Mouse (Mus musculus) intestine, postnatal 0 days (tissue): ENCODE data around the gene Tmem74b. TPM values are rescaled to one million over a fixed set of nuclear protein-coding genes. Genes with fewer than 3 reads are reported as not detected.

ENCODE experiments used
- ATAC-seq: fragments of 200-750 bp; cut with Nextera tagmentation; 2 replicates; pipeline ENCODE4 v1.8.0; 2017; ENCODE audit warnings: mild to moderate bottlenecking, moderate TSS enrichment, moderate library complexity
- H3K27ac ChIP-seq: fragments of 300-500 bp; sonication (generic); 2 replicates; pipeline ENCODE4 v1.5.1; 2014; ENCODE audit warnings: mild to moderate bottlenecking, low read depth, low read length, moderate library complexity
- H3K27me3 ChIP-seq: fragments of 300-500 bp; sonication (generic); replicated peaks from 2 replicates; pipeline ENCODE4 v1.6.1; 2014; ENCODE audit warnings: low read length, mixed read lengths; ENCODE audit not compliant: control insufficient read depth, insufficient read depth
- H3K36me3 ChIP-seq: fragments of 300-500 bp; sonication (generic); 2 replicates; pipeline ENCODE4 v1.6.1; 2014; ENCODE audit warnings: mild to moderate bottlenecking, moderate library complexity; ENCODE audit not compliant: control insufficient read depth, insufficient read depth
- H3K4me1 ChIP-seq: fragments of 300-500 bp; sonication (generic); replicated peaks from 2 replicates; pipeline ENCODE4 v1.6.1; 2014; ENCODE audit warnings: antibody characterized with exemption, low read length, mixed read lengths; ENCODE audit not compliant: control insufficient read depth, insufficient read depth
- H3K4me2 ChIP-seq: fragments of 300-500 bp; sonication (generic); replicated peaks from 2 replicates; pipeline ENCODE4 v1.6.1; 2014; ENCODE audit warnings: low read depth, mild to moderate bottlenecking, moderate library complexity
- H3K4me3 ChIP-seq: fragments of 300-500 bp; sonication (generic); 2 replicates; pipeline ENCODE4 v1.5.1; 2014; ENCODE audit warnings: low read depth, low read length
- H3K9ac ChIP-seq: fragments of 300-500 bp; sonication (generic); 2 replicates; pipeline ENCODE4 v1.6.1; 2014; ENCODE audit warnings: mild to moderate bottlenecking, low read depth, low read length
- H3K9me3 ChIP-seq: fragments of 300-500 bp; sonication (generic); 2 replicates; pipeline ENCODE4 v1.6.1; 2016; ENCODE audit warnings: mixed run types; ENCODE audit not compliant: control insufficient read depth
- CTCF ChIP-seq: sonication (generic); IDR thresholded peaks from 2 replicates; pipeline ENCODE4 v1.5.1; 2016; ENCODE audit warnings: low read depth, mild to moderate bottlenecking, control low read depth, antibody characterized with exemption, moderate library complexity
- WGBS: fragments of 180-500 bp; shearing (Covaris S2); extraction: QIAGEN DNeasy Blood & Tissue Kit; methylation state at CpG from one replicate; pipeline ENCODE4 v1.1.7; 2014; 5-methylcytosine and 5-hydroxymethylcytosine counted together
- polyA plus RNA-seq: library from polyadenylated mRNA; unstranded; fragments of >200 nt; fragmentation: Nextera tagmentation; extraction: Ambion mirVana; gene quantifications from 2 replicates; pipeline ENCODE4 v1.2.1, GENCODE M21; 2015

Gene Tmem74b
- polyA plus RNA-seq, 1 experiment from 2014 or later: 1.3 TPM

GRCm38 (mm10) chr2:151715526-151715925 is 13.7 kb downstream of the Tmem74b start:
- H3K36me3 ChIP-seq: peaks cover 34% of the 10 kb centered on the region
- no peaks in the 10 kb centered on the region for H3K27me3 ChIP-seq
- H3K9me3 ChIP-seq: no peaks in the 10 kb centered on the region
- H3K9ac ChIP-seq: no peak overlapping the region
- H3K27ac ChIP-seq: no peak overlapping the region
- no peak for ATAC-seq
- H3K4me2 ChIP-seq: no peak overlapping the region
- H3K4me3 ChIP-seq: no peak overlapping the region
- H3K4me1 ChIP-seq: no peaks in the 10 kb centered on the region
- no peak for TF ChIP-seq CTCF
- WGBS: 92% methylated on average over 4 of the region's 4 CpGs

- 71% methylated on average over 2 of the region's 2 CpGs for WGBS
- Histone ChIP-seq H3K4me3 (no peak overlapping the region), H3K27me3 (no peaks in the 10 kb centered on the region), H3K36me3 (peaks cover 42% of the 10 kb centered on the region), H3K9me3 (no peaks in the 10 kb centered on the region), H3K4me2 (no peak overlapping the region), H3K27ac (no peak overlapping the region), H3K9ac (no peak overlapping the region), H3K4me1 (no peaks in the 10 kb centered on the region)
- TF ChIP-seq CTCF: no peak
- no peak for ATAC-seq
Observed at GRCm38 (mm10) chr2:151716318-151717055, 14.7 kb downstream of the Tmem74b start.

- Histone ChIP-seq H3K36me3 (peaks cover 62% of the 10 kb centered on the region), H3K9ac (no peak overlapping the region), H3K27me3 (no peaks in the 10 kb centered on the region), H3K4me3 (no peak overlapping the region), H3K9me3 (no peaks in the 10 kb centered on the region), H3K4me1 (no peaks in the 10 kb centered on the region), H3K4me2 (no peak overlapping the region), H3K27ac (no peak overlapping the region)
- no peak for TF ChIP-seq CTCF
- ATAC-seq: no peak
- WGBS: 82% methylated on average over 2 of the region's 2 CpGs
Observed at GRCm38 (mm10) chr2:151724094-151724493, 22.3 kb downstream of the Tmem74b start.

GRCm38 (mm10) chr2:151733151-151733865 is 31.5 kb downstream of the Tmem74b start:
- Histone ChIP-seq H3K9me3 (no peaks in the 10 kb centered on the region), H3K36me3 (peaks cover 45% of the 10 kb centered on the region), H3K27ac (no peak overlapping the region), H3K9ac (no peak overlapping the region), H3K27me3 (no peaks in the 10 kb centered on the region), H3K4me2 (no peak overlapping the region), H3K4me3 (no peak overlapping the region), H3K4me1 (no peaks in the 10 kb centered on the region)
- no peak for TF ChIP-seq CTCF
- 91% methylated on average over 8 of the region's 8 CpGs for WGBS
- no peak for ATAC-seq

- Histone ChIP-seq H3K9me3 (no peaks in the 10 kb centered on the region), H3K27ac (no peak overlapping the region), H3K4me2 (no peak overlapping the region), H3K4me3 (no peak overlapping the region), H3K27me3 (no peaks in the 10 kb centered on the region), H3K36me3 (peaks cover 25% of the 10 kb centered on the region), H3K9ac (no peak overlapping the region), H3K4me1 (0 out of 2 replicates have a peak, but pooled peaks cover 7% of the 10 kb centered on the region)
- 96% methylated on average over 6 of the region's 6 CpGs for WGBS
- no peak for TF ChIP-seq CTCF
- no peak for ATAC-seq
Observed at GRCm38 (mm10) chr2:151735422-151735821, 33.6 kb downstream of the Tmem74b start.

GRCm38 (mm10) chr2:151738460-151738859 is 36.7 kb downstream of the Tmem74b start:
- H3K9me3 ChIP-seq: no peaks in the 10 kb centered on the region
- WGBS: 73% methylated on average over 4 of the region's 4 CpGs
- no peaks in the 10 kb centered on the region for H3K27me3 ChIP-seq
- no peak overlapping the region for H3K9ac ChIP-seq
- no peak for TF ChIP-seq CTCF
- H3K4me3 ChIP-seq: no peak overlapping the region
- H3K4me1 ChIP-seq: 0 out of 2 replicates have a peak, but pooled peaks cover 7% of the 10 kb centered on the region
- H3K27ac ChIP-seq: no peak overlapping the region
- peaks cover 18% of the 10 kb centered on the region for H3K36me3 ChIP-seq
- H3K4me2 ChIP-seq: no peak overlapping the region
- no peak for ATAC-seq
